Mouse (Mus musculus) spleen, postnatal 36 days (tissue): ENCODE data around the gene Esrrb.

Source experiments
- DNase-seq, 2 experiments: peaks; one replicate each; pipeline ENCODE4 v3.0.0; 2022; ENCODE audit warnings: low spot score in 2 of 2, mixed read lengths in 1 of 2

Esrrb gene

DNA sequence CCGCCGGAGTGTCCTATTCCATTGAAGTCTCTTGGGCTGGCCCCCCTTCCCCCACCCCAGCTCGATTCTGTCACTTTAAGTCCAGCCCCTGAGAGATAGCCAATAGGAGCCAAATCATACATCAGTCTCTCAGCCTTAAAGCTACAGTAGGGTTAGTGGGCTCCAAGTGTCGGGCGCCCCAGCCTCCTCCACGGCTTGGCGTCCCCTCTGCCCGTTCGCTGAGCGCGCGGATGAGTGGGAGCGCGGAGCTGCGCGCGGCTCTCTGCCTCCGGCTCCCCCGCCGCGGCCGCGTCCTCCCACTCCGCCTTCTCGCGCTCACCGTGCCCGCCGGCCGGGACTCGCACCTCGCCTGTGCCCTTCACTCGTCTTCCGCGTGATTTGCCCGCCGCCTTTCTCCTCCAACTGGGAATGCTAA lies 60.6 kb downstream of the Esrrb start:
- no peak for DNase-seq

DNA sequence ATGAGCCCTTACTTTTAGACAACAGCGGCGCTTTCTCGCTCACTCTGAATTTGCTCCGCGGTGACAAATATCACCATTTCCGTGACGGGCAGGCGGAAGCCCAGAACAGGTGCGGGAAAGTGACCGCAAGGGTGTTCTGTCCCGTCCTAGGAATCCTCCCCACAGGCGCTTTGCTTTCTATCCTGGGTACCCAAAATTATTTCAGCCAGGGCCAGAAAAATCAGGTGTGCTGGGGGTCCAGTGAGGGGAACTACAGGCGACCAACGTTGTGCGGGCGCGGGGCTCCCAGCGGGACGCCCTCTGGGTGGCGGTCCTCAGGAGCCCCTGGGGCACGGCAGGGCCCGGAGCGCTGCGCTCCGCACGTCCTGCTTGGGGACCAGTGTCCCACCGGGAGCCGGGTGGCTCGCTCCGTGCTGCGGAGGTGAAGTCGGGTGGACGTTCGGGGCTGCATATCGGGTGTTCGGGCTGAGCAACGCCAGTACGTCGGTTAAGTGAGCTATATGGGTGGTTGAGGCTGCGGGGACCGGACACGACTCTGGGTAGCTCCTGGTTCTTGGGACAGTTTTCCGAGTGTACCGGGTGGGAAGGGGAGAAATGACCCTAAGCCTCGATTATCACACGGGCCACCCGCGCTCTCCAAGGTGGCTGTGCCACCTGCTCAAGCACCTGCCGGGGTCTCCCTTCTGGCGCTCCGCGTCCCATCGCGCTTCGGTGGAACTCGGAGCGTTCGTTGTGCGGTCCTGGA lies 61.4 kb downstream of the Esrrb start:
- no peak for DNase-seq

DNA sequence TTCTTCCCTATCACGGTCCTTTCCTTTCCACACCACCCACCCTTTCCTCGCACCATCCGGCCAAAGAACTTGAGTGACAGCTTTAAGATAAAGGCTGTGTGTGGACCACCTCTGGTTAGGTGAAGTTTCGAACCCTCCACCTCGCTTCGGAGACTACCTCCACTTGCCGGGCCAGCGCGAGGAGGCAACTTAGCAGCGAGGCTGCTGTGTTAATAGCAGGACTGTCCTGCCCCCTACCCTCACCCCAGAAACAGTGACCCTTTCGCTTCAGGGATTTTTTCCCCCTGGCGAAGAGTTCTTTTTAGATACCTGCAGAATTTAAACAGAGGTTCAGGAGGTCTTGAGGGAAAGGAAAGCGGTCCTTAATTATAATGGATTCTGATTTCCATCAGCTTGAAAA lies 62.2 kb downstream of the Esrrb start:
- no peak for DNase-seq

DNA sequence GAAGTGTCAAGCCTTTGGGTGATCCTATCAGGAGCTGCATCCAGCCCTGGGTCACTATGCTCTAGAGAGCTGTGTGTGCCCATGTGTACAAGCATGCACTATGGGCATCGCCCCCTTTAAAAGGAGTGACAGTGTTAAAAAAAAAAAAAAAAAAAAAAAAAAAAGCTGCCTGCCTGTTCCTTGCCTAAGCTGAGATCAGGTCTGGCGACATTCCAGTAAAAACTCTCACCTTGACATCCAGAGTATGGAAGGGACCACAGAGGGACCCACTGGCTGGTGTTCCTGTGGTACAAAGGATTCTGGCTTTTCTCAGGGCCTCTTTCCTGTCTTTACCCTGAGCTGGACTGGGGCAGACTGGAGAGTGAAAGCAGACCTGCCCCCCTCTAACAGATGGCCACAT lies 66.7 kb downstream of the Esrrb start:
- DNase-seq: no peak

DNA sequence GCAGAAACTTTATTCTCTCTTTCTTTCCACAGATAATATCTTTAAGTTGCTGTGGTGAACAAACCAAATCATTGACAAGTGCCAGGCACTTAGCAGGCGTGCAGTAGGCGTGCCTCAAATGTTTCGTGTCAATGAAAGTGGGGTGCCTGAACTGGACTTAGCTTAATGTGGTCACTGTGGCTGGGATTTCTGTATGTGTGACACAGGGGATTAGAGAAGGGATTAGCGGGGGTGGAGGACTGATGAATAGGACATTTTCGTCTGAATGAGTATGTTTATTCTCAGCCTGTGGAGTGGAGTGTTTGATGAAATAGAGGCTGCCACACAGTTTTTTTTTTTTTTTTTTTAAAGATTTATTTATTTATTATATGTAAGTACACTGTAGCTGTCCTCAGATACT lies 70.8 kb downstream of the Esrrb start:
- no peak for DNase-seq

DNA sequence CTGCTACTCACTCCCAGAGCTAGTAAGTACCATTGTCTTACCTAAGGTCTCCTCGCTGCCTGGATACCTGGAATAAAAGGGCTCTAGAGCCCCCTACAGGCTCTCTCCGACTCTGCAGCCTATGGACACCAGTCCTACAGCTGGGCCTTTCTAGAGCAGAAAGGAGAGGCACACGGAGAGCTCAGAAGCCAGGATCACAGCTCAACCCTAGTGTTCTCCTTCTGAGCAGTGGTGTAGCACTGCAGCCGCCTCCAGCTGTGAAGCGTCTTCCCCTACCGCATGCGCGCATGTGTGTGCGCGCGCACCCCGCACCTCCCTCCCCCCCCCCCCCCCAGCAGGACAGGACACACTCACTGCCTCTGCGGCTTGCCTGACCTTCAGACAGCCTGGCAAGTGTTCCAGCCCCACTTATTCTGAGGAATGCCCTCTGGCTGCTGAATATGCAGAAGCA lies 72.5 kb downstream of the Esrrb start:
- no peak for DNase-seq

DNA sequence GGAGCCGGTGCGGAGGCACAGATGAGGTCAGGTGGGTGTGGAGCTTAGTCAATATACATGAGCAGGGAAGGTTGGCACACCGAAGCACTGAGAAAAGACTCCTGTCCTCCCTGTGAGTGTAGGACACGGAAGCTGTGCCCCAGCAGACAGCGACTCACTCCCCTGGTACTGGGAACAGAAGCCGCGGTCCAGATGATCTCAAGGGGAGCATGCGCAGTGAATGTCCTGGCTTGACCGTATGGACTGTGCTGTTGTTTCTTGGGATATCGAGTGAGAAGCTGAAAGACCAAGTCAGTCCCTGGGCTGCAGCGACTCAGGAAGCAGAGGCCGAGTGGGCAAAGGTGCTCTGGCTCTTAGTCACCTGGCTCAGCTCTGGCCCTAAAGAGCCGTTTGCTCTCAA lies 74.7 kb downstream of the Esrrb start:
- no peak for DNase-seq

DNA sequence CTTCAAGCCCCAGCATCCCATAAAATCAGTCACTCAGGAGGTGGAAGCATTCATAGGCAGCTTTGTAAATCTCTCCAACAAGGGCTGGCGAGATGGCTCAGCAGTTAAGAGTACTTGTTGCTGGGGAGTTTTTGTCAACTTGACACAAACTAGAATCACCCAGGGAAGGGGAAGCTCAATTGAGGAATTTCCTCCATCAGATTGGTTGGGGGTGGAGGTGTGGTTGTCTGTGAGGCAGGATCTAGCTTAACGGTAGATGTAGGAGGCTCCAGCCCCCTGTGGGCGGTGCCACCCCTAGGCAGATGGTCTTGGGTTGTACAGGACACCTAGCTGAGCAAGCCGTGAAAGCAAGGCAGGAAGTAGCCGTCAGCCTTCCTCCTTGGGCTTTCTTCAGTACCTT lies 89.9 kb downstream of the Esrrb start:
- no peak for DNase-seq

DNA sequence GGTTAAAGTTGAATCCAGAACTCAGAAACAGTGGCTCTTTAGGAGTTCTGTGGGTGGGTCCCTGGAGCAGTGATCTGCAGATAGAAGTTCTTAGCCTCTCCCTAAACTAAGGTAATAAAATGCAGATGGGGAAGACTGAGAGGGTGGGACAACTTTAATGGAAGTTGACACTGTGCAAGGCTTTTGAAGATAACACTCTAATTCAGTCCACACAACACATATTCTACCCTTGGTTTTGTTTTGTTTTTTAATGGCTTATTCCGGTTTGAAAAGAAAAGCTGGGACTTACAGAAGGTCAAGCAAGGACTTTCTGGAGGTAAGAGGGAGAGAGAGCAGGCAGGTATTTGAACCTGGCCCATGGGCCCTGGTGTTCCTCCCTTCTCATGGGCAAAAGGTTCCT lies 94.1 kb downstream of the Esrrb start:
- DNase-seq: no peak

DNA sequence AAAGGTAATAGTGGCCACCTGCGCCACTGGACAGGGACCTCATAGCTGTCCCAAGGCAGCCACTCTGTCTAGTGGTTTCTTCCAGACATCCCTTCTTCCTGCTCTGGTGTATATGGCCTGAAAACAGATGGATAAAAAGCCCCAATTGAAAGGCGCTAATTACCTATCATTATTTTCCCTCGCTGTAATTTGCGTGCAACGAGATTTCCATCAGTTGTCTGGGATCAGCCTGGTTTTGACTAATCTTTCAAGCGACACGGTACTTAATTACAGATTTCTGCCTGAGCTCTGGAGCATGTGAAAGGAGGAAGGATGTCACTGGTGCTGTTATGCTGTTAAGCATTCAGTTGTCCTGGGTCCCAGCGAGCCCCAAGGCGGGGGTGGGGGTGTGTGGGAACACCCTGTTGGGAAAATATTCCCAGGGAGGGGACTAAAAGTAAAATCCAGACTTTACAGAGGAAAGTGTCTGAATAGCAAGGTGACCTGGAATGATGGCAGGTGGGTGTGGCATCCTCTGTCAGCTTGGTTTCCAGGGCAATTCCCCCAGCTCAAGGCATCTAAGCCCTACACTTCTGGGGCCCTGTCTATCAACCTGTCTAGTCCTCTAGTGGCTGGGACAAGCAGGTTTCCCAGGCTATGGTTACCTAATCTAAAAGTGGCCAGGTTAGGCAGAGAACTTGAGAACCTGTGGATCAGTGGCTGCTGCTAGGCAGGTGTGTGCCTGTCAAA lies 102.0 kb downstream of the Esrrb start:
- DNase-seq: no peak

DNA sequence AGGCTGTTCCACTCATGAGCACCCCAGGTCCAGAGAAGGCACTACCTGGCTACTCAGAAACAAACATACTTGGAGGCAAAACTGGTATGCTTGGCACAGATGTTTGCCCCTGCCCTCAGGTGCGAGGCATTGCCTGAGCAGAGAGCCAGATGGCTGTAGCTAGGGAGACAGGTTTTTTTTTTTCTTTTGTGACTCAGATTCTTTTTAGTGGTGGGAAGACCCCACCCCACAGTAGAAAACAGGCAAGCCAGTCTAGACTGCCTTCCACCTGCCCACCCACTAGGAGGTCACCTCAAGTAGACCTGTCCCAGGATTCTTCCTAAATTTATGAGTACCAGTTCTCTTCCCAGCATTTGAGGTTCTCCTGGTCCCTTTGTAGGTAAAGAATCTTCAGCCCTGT lies 103.5 kb downstream of the Esrrb start:
- DNase-seq: no peak

DNA sequence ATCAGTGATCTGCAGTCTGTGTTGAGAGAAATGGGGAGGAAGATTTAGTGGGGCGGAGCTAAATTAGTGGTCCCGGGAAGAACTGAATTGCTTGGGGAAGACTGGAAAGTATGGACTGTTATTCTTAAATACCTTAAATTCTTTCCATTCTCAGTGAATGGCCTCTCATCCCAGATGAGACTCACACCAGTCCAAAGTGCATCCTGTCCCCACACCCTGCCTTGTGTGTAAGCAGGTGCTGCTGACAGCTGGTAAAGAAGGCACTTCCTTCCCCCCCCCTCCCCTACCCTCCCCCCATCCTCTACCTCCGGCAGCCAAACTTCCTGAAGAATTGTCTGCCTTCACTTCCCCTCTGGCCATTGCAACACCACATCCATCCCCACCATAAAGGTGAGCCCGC lies 105.3 kb downstream of the Esrrb start:
- DNase-seq: no peak

DNA sequence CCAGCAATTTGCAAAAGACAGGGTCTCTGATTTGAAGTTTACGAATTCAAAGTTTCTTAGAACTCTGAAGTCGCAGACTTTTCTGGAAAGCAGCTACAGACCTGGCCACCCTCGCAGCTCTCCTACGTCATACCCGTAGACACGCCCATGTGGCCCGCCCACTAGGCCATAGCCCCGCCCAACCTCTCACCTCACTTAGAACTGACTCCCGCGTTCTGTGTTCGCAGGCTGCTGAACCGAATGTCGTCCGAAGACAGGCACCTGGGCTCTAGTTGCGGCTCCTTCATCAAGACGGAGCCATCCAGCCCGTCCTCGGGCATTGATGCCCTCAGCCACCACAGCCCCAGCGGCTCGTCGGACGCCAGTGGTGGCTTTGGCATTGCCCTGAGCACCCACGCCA lies 109.0 kb downstream of the Esrrb start:
- no peak for DNase-seq

DNA sequence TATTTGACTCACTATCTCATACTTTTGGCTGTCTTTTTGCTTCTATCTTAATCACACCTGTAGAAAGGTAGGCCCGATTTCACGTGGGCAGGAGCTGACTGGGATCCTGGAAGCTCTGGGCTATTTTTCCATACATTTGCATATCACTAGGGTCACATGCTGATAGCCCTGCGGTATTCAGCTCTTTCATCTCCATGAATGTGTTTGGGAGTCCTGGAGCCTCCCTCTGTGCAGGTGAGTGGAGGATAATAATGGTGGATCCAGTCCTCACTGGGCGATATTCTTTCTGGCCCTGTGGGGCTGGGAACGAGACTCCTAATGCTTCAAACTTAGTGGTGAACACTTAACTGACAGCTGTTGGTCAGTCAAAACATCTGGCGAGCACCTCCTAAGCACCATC lies 110.0 kb downstream of the Esrrb start:
- DNase-seq: no peak

DNA sequence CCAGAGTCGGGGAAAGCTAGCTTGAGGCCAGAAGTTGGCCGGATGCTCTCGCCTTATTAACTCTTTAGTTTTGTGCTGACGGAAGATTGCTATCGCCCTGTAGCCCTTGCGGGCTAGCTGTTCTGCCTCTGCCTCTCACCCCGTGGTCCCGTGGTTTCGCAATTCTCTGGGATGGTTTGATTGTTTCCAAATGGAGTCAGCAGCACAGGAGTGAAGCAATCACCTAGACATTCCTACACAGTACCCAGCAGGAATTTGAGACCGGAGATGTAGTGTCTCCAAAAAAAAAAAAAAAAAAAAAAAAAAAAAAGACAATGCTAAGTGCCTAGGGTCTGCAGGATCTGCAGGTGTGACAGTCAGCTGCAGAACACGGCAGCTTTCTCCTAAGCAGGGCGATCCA lies 112.7 kb downstream of the Esrrb start:
- DNase-seq: no peak

DNA sequence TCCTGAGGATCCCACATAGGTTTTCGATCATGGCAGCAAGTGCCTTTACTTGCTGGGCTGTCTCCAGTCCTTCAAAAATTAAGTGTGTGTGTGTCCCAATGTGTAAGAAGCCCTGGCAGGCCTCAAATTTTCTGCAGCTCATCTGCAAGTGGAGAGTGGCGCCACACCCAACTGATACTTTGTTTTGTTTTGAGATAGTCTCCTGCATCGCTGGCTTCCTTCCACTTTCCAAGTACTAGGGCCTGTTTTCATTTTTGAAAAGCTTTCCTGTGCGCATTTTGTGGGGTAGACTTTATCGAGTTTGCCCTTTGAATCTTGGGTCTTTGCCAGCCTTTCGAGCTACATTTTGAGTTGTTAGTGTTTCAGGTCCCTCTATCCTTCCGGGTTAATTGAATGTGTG lies 115.1 kb downstream of the Esrrb start:
- no peak for DNase-seq

DNA sequence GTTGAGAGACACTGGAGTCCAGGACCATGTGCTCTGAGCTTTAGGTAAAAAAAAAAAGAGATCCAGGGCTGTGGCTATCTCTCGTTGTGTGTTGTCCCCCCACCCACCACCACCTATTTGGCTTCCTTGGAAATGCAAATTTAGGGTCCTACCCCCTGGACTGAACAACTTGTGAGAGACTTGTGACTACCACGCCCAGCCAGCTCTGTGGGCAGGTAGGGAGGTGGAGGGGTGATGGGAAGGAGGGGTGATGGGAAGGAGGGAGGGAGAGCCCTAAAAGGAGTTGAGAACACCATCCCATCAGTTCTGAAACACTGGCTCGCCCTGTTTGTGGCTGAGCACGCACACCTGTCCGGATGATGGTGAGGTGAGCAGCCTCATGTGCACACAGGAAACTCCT lies 118.0 kb downstream of the Esrrb start:
- no peak for DNase-seq

DNA sequence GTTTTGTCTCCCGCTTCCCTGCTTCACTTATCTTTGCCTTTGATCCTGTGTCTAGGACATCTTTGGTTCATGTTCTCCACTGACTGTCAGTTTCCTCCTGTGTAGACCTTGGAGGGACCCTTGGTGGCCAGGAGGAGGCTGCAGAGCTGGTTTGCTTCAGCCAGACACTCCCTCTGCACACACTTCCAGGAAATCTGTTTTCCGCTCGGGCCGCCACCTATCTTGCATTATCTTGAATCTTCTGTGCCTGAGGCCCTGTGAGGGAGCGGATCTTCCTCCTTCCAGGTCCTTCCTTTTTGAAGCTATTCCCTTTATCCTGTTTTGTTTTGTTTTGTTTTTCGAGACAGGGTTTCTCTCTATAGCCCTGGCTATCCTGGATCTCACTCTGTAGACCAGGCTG lies 121.1 kb downstream of the Esrrb start:
- no peak for DNase-seq

DNA sequence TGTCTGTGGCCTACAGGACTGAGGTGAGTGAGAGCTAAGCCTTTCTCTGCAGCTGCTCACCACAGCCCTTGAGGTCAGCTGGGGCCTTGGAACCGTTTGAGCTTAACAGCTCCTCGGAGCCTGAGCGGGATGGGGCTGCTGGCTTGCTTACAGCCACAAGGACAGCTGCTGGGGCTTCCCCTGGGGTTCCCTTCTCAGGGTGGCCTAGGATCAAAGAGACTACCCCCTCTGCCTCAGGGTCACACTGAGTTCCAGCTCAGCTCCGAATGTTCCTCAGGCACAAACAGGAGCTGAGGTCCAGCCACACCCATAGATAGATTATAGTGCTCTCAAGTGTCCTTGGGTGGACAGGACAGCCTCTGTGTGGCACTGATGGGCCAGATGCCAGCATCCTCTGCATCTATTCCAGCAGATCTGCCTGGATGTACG lies 122.5 kb downstream of the Esrrb start:
- DNase-seq: no peak

DNA sequence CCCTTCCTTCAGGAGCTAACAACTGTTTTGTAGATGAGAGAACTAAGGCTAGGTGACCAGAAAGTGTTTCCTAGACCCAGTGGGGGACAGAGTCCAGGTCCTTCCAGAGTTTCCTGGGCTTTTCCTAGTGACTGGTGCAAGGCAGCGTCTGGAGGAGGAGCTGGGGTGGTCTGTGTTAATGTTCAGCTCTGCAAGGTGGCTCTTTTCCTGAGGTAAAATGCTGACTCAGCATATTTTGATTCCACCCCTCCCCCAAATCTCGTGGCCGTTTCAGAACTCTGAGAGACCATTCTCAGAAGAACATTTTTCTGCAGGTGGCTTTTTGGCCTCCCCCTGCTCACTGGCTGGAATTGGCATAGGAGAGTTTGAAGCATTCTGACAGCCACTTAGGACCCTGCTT lies 127.1 kb downstream of the Esrrb start:
- no peak for DNase-seq

DNA sequence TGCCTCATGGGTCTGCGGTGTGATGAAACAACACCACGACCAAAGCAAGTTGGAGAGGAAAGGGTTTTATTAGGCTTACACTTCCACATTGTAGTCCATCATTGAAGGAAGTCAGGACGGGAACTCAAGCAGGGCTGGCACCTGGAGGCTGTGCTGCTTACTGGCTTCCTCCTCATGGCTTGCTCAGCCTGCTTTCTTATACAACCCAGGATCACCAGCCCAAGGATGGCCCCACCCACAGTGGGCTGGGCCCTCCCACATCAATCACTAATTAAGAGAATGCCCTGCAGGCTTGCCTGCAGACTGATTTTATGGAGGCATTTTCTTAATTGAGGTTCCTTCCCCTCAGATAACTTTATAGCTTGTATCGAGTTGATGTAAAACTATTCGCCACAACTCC lies 129.1 kb downstream of the Esrrb start:
- DNase-seq: no peak

DNA sequence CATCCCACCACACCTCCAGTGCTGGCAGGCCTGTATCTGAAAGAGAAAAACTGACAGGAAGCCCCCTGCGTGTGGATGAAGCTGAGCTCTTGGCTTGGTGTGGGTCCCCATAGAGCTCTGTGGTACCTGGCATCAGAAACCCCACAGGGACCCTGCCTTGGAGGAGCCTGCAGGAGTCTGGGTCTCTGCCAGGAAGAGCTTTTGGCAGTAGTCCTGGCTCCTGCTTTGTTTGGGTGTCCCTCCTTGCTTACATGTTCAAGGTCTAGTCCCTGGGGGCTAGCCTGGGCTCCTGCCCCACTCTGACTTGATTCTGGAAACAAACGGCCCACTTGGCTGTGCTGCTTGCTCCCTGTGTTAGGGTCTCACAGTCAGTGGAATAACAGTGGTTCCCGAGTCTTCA lies 130.6 kb downstream of the Esrrb start:
- no peak for DNase-seq

DNA sequence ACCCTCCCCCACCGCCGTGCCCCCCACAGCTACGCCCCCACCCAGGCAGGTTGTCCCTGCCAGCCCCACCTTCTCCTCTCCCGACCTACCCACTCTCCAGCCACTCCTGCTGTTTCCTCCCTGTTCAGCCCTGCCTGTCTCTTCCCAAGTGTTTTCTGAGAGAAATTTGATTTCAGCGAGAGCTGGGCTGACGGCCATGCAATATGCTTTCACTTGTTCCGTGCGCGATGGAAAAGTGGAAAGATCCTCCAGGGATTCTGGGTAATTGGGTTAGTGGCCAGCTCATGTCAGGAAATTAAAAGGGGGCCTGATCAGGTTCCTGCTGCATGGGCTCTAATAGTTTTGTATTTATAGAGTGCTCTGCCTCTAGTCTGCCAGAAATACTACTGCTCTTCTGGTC lies 131.9 kb downstream of the Esrrb start:
- DNase-seq: no peak

DNA sequence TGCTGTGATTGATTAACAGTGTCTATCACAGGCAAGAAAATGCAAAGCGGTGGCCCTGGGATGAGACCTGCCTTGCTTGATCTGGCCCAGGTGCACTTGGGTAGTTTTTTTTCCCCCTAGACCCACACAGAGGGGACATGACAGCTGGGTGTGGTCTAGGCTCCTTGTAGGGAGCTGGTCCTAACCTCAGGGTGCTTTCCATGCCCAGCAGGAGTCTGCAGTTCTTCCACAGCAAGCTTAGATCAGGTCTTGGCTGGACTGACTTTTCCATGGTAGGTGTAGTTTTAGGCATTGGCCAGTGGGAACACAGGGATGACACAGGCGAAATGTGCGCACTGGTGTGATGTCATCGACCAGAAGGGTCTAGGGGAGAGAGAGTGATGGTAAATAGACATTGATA lies 136.2 kb downstream of the Esrrb start:
- DNase-seq: no peak
